Mouse (Mus musculus) effector memory CD4-positive, alpha-beta T cell, adult 7 months (primary cell): ENCODE results near the gene Fam205a3. TPM values are rescaled to one million over a fixed set of nuclear protein-coding genes. Genes with fewer than 3 reads are reported as not detected.

ENCODE experiments used
- polyA plus RNA-seq: library from polyadenylated mRNA; unstranded; fragments of 100-300 nt; shearing (Covaris generic); gene quantifications from one replicate; pipeline ENCODE4 v1.2.1, GENCODE M21; 2017

Fam205a3 gene
- not detected for polyA plus RNA-seq

DNA sequence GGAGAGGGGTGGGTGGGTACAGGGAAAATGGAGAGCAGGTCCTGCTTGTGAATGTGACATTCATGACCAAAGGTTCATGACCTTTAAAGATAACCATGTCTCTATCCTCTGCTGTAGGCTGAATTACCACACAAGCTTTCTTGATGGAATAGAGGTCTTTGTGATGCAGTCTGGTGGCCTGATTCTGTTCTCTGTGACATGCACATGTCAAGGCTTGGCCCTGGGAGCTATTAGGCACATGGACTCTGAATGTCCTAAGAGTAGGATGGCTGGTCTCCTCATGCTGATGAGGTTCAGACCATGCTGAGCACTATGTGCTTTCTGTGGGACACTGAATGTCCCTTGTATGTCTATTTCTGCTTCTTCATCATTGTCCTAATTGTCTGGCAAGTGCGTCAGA is at the start of gene Fam205a3:
Fam205a3 (plus strand) TSS at position 301 of the 400 bp plus-strand sequence.

GRCm38 (mm10) chr4:42293967-42294366 is 24.2 kb upstream of the Fam205a3 start, which contains the start of gene Gm21953:
Gm21953 (plus strand) TSS chr4:42294267.

Other genes with a start within 250 kb of the Fam205a3 start
- not detected for gene Gm3893, start 227.1 kb upstream of the Fam205a3 start, polyA plus RNA-seq
- not detected for gene Gm13304, start 203.5 kb upstream of the Fam205a3 start, polyA plus RNA-seq
- not detected for gene Gm13306, start 164.9 kb upstream of the Fam205a3 start, polyA plus RNA-seq
- gene Gm13305, start 149.7 kb upstream of the Fam205a3 start, polyA plus RNA-seq = not detected
- not detected for gene Gm10600, start 77.7 kb upstream of the Fam205a3 start, polyA plus RNA-seq
- gene Ccl21b, start 62.6 kb upstream of the Fam205a3 start, polyA plus RNA-seq = not detected
- not detected for gene Gm21953, start 24.1 kb upstream of the Fam205a3 start, polyA plus RNA-seq
- not detected for gene Gm21586, start 121.0 kb downstream of the Fam205a3 start, polyA plus RNA-seq
- gene Gm2163, start 148.4 kb downstream of the Fam205a3 start, polyA plus RNA-seq = not detected
- gene Fam205a2, start 209.8 kb downstream of the Fam205a3 start, polyA plus RNA-seq = not detected